Mouse (Mus musculus) cerebellum, postnatal 10 days (tissue): Measurements from ENCODE around the gene Rpp14.

Source experiments
- DNase-seq, 2 experiments: peaks; one replicate each; pipeline ENCODE4 v3.0.0; 2021; ENCODE audit warnings: mixed read lengths in 2 of 2

Rpp14 gene

DNA sequence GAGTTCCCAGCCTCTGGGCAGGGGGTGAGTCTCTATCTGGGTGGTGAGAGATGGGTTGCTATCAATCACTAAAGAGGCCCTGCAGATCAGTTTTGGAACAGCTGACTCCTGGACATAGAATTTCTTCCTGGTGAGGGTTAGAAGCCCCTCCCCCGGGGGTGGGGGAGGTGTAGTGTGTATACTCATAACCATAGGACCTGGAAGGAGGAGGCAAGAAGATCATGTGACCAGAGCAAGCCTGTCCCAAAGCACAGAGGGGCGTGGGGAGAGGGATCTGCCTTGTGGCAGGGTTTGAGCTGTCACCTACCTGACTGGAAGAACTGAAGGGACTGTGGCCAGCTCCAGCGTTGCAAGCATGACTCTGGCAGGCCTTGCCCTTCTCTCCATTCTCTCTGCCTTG, 18.1 kb upstream of the Rpp14 start:
- DNase-seq: no peak

- peak; percentile 6 to 18 for DNase-seq
Measured at GRCm38 (mm10) chr14:8062537-8063301, 17.4 kb upstream of the Rpp14 start.

DNA sequence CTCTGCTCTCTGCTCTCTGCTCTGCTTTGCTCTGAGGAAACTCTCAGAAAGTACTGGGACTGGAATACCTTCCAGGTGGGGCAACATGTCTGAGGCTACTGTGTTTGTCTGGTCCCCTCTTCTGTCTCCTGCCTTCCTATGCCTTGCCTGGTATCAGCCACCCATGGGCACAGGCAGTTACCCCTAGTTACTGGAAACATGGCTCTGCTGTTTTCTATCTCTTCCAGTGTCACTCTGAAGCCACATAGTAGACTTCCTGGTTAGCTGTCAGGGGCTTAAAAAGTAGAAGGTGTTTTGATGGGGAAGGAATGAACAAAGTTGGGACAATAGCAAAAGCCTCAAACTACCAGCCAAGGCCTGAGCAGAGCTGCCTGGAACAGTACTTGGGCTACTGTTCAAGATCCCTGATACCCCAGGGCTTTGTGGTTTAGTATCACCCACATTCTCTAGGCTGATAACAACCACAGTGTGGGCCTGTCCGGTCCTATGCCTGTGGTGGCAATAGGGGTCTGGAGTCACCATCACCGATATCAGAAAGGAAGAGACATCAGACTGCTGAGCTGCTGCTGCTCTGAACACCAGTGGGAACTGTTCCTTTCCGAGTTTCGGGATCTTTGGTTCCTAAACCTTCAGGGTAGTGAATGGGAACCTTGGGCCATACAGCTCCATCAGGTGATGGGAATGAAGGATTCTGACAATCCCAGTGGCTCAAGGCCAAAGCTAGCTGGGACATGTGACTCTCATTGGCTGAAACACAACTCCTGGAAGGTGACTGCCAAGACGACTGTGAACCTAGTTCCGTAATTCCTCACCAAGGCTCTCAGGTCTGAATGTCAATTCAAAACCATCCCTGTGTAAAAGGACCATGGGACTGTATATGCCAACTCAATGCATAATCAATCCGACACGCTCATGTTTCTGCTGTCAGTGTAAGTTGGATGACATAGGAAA, 16.1 kb upstream of the Rpp14 start:
- peak; percentile 71 to 76 for DNase-seq

GRCm38 (mm10) chr14:8080718-8081117, 551 bp downstream of the Rpp14 start:
- peak; percentile 14 to 46 for DNase-seq

GRCm38 (mm10) chr14:8082949-8083348, 2.8 kb downstream of the Rpp14 start:
- DNase-seq: no peak

- DNase-seq: no peak
Measured at GRCm38 (mm10) chr14:8089016-8089415, 8.8 kb downstream of the Rpp14 start.

DNA sequence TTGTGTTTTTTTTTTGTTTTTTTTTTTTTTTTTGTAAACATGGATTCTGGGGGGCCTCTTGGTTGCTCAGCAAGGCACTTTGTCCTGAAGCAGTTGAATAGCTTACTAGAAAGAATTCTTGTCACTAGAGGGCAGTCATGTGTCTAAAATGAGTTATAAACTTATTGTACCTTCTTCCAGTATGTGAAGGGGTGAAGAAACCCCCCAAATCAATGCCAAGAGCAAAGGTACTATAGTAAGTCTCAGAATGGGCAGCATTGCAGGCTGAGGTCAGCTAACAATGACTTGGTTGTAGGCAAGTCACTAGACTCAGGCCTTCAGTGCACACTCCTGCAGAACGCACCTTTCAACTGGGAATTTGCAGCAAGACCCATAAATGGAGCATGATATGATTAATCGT, 12.4 kb downstream of the Rpp14 start:
- DNase-seq: peak in 1 of 2 experiments; percentile 77

GRCm38 (mm10) chr14:8093427-8093826, 13.3 kb downstream of the Rpp14 start:
- no peak for DNase-seq

DNA sequence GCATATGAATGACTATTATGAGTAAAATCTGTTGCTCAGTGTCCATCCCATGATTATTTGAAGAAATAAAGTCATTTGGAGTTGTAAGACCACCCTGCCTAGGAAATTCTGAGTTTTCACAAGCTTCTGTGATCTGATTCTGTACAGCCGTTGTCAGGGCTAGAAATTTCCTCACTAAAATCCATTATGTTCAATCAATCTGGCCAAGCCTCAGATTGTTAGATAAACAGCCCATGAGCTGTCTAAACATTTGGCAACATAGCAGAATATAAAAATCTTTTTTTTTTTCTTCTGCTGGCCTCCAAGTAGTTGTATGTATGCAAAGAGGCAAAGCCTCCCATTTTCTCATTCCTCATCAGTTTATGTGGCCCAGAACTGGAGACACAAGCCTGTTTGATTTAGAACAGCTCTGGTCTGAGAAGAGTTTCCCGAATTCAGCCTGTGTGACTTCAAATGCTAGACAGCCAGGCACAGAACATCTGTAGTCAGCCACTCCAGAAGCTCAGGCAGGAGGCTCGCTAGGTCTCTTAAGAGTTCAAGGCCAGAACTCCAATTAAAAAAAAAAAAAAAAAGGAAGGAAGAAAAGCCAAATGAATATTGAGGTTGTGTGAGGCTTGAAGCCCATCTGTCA, 14.9 kb downstream of the Rpp14 start:
- DNase-seq: no peak

- DNase-seq: no peak
Measured at GRCm38 (mm10) chr14:8095562-8095950, 15.4 kb downstream of the Rpp14 start.

GRCm38 (mm10) chr14:8097978-8098686, 18.0 kb downstream of the Rpp14 start, which contains the start of gene Pxk:
Gene Pxk, plus strand, starts transcription at chr14:8098211.
- DNase-seq: peak; percentile 95 to 97

- DNase-seq: no peak
Measured at GRCm38 (mm10) chr14:8098687-8098995, 18.5 kb downstream of the Rpp14 start.

DNA sequence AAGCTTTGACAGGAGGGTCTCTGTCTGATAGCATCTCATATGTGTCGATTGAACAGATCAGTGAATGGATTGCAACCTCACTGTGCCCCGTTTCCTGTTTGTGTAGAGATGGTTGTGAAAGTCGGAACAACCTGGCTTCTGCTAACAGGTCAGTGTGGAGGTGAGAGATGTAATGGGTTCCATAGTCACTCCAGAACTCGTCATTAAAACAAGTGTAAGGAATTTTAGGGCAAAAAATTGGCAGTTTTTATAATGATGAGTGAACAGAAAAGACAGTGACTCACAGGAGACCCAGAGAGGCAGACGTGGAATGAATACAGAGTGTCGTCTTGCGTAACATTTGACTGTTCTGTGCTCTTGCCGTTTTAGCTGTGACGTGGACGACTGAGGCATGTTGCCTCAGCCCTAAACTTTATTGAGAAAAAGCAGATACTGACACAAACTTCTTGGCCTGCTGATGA, 19.4 kb downstream of the Rpp14 start:
- DNase-seq: no peak

- DNase-seq: no peak
Measured at GRCm38 (mm10) chr14:8101886-8102285, 21.7 kb downstream of the Rpp14 start.

DNA sequence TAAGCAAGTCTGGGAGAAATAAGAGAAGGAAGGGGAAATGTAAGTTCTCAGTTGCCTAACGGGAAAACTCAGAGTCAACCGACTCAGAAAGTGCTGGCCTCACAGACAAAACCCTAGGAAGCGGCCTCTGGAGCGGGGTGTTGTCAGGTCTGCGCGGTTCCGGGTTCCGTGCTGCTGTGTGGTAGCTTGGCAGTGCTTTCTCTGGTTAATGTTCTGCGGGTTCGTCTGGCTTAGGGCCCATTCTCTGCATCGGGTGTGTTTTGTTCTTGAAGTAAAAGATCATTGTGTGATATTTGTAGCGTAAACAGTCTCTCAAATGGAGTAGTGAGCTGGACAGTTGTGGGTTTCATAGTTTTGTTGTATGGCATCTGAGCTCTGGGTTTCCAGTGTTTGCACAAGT, 22.5 kb downstream of the Rpp14 start:
- no peak for DNase-seq

DNA sequence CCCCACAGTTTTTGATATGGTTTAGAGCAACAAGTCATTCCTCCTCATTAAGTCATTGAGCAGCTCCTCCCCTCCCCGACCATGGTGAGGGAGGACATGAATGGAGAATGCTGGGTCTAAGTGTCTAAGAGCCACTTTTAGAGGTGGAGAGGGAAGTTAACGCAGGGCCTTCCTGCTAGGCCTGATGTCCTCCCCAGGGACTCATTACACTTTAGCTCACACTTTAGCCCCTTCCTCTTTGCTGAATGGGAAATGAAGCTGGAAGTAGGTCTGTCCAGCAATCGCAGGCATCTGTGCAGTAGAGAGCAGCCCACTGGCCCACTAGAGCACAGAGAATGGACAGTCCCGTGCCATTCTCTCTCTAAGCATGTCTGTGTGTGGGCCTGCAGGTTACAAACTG, 27.9 kb downstream of the Rpp14 start:
- no peak for DNase-seq

DNA sequence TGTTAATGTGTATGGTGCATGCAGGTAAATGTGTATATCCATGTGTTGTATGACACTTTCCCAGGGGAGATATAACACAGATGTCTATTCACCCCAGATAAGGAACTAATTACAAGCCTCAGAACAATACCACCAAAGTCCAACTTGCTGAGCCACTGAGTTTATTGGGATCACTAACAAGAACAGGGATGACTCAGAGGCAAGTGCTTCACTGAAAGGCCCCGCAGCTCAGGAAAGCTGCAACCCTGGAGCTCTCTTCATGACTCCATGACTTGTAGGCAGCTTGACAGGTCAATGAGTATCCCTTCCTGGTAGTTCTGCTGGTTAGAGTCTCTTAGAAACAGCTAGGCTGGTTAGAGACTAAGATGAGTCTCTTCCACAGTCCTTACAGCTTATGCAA, 28.8 kb downstream of the Rpp14 start:
- DNase-seq: no peak

DNA sequence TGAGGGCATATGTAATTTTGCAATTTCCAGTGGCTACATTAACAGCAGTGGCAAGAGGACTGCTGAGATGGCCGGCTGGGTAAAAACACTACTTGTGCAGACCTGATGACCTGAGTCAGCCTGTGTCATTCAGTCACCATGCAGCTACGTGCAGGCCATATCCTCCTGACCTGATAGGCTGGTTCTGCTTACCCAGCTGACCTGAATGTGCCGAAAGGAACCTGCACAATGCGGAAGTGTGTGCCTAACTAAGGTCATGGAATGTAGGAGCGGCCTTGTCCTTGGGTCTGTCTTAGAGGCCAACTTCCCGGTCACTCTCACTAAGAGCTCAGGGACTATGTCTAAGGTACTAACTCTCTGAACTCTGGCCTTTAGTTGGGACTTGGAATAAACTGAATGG, 31.4 kb downstream of the Rpp14 start:
- DNase-seq: no peak

- no peak for DNase-seq
Measured at GRCm38 (mm10) chr14:8112036-8112435, 31.9 kb downstream of the Rpp14 start.

DNA sequence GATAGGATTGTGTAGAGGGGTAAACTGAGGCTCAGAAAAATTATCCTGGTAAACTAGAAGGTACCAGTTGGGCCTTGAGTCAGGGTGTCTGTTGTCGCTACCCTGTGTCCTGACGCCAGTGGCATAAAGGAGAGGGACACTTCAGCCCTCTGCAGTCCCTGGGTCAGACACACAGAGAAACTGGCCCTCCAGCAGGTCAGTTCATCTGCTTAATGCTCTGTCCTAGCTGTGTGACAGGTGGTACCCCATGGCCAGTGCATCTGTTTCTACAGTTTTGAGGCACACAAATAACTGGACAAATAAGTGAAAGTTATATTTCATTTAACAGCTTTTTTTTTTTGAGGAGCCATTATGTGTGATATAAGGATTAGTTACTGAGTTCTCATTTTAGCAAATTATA, 33.4 kb downstream of the Rpp14 start:
- no peak for DNase-seq

DNA sequence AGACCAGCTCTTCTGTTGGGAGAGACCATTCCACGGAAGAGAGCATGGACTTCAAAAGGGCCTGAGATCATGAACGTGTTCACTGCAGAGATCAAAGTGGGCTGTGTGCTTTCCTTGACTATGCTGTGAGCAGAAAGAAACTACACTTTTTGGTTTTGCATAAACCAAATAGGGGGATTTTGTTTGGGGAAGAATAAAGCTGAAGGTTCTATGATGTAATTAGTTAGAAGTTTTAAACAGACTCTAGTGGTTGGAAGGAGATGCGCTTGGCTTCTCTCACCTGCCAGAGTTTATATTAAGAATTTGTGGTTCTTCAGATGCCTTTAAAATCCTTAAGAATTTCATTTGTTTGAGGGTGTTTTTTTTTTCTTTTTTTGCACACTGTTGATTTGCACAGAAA, 34.1 kb downstream of the Rpp14 start:
- DNase-seq: no peak

- DNase-seq: no peak
Measured at GRCm38 (mm10) chr14:8114756-8115155, 34.6 kb downstream of the Rpp14 start.

DNA sequence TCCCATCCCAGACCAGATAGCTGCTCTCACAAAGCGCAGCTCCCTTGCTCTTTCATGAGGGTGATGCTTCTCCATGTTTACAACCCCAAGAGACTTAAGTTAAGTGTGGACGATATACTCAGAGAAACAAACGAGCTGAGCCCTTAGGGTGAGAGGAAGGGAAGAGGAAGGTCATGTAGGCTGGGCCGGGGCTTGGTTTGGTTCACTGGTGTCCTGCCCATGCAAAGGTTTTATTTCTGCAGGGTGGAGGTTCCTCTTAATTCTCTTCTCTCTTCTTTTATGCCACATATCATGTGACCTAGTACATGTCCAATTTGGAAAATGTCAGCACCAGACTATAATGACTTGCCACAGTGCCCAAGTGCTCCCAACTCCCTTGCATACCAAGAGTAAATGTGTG, 35.6 kb downstream of the Rpp14 start:
- no peak for DNase-seq
